Mouse (Mus musculus) T-helper 1 cell (primary cell): ENCODE measurements around the gene Ifnlr1.
"Not testable (repeated sequence)": the region's sequence is repeated elsewhere in the genome, so short reads cannot be mapped to it uniquely, and the experiment has no call there.

ENCODE experiments used
- in situ Hi-C: fragments of 300-600 bp; cut with MboI, MseI; formaldehyde crosslinking; loops from one replicate; pipeline ENCODE4 v1.15.1; 2025; ENCODE audit warnings: high pct_unique_total_duplicates

Ifnlr1 gene

GRCm38 (mm10) chr4:135684731-135685130 is 1.4 kb upstream of the Ifnlr1 start:
- in situ Hi-C loops: no loop called here

- in situ Hi-C loops: no loop called here
Measured at GRCm38 (mm10) chr4:135686568-135686953, 474 bp downstream of the Ifnlr1 start.

- in situ Hi-C loops: no loop called here
Measured at GRCm38 (mm10) chr4:135689797-135690196, 3.7 kb downstream of the Ifnlr1 start.

- in situ Hi-C loops: no loop called here
Measured at GRCm38 (mm10) chr4:135690241-135690640, 4.2 kb downstream of the Ifnlr1 start.

- in situ Hi-C loops: no loop called here
Measured at GRCm38 (mm10) chr4:135692916-135693315, 6.8 kb downstream of the Ifnlr1 start.

- in situ Hi-C loops: no loop called here
Measured at GRCm38 (mm10) chr4:135698498-135698897, 12.4 kb downstream of the Ifnlr1 start.

GRCm38 (mm10) chr4:135703497-135703896 is 17.4 kb downstream of the Ifnlr1 start:
- in situ Hi-C loops: no loop called here

- in situ Hi-C loops: no loop called here
Measured at GRCm38 (mm10) chr4:135704016-135704415, 17.9 kb downstream of the Ifnlr1 start.

- in situ Hi-C loops: no loop called here
Measured at GRCm38 (mm10) chr4:135706045-135706444, 20.0 kb downstream of the Ifnlr1 start.

- in situ Hi-C loops: no loop called here
Measured at GRCm38 (mm10) chr4:135709072-135709564, 23.0 kb downstream of the Ifnlr1 start.

GRCm38 (mm10) chr4:135709621-135710020 is 23.5 kb downstream of the Ifnlr1 start:
- in situ Hi-C loops: no loop called here

GRCm38 (mm10) chr4:135710392-135710791 is 24.3 kb downstream of the Ifnlr1 start:
- in situ Hi-C loops: no loop called here

- in situ Hi-C loops: no loop called here
Measured at GRCm38 (mm10) chr4:135714776-135715175, 28.7 kb downstream of the Ifnlr1 start.

GRCm38 (mm10) chr4:135716438-135716837 is 30.4 kb downstream of the Ifnlr1 start:
- in situ Hi-C loops: not testable (repeated sequence)

- in situ Hi-C loops: no loop called here
Measured at GRCm38 (mm10) chr4:135722540-135723290, 36.6 kb downstream of the Ifnlr1 start.

- in situ Hi-C loops: no loop called here
Measured at GRCm38 (mm10) chr4:135726416-135726815, 40.3 kb downstream of the Ifnlr1 start.

- in situ Hi-C loops: no loop called here
Measured at GRCm38 (mm10) chr4:135727817-135728216, 41.7 kb downstream of the Ifnlr1 start, which contains the start of gene Il22ra1. Il22ra1 (plus strand) TSS chr4:135728172.

- in situ Hi-C loops: no loop called here
Measured at GRCm38 (mm10) chr4:135730204-135730603, 44.1 kb downstream of the Ifnlr1 start.

GRCm38 (mm10) chr4:135730951-135731350 is 44.9 kb downstream of the Ifnlr1 start:
- in situ Hi-C loops: no loop called here

GRCm38 (mm10) chr4:135733901-135734300 is 47.8 kb downstream of the Ifnlr1 start:
- in situ Hi-C loops: no loop called here

GRCm38 (mm10) chr4:135736903-135737302 is 50.8 kb downstream of the Ifnlr1 start:
- in situ Hi-C loops: no loop called here

GRCm38 (mm10) chr4:135738237-135738636 is 52.1 kb downstream of the Ifnlr1 start:
- in situ Hi-C loops: no loop called here

GRCm38 (mm10) chr4:135739148-135739547 is 53.1 kb downstream of the Ifnlr1 start:
- in situ Hi-C loops: no loop called here
